Mouse (Mus musculus): Measurements from ENCODE around the gene Degs1. TPM values are rescaled to one million over a fixed set of nuclear protein-coding genes. Genes with fewer than 3 reads are reported as not detected.
A peak's percentile ranks its signal among the peaks of the same experiment; 100 is the strongest.
"Not testable (repeated sequence)": the region's sequence is repeated elsewhere in the genome, so short reads cannot be mapped to it uniquely, and the experiment has no call there.

Gene Degs1
- total RNA-seq (2021) = 10 to 100 TPM; 47.5 to 52.7 TPM
- long read RNA-seq, experiment 1, transcript Degs1-201 (3 exons, 2,048 nt) = major isoform, 110 of 119 reads
- long read RNA-seq, experiment 1, partial matches to known transcripts = 2 of 119 reads
- long read RNA-seq, experiment 1, other reads (novel, unspliced or antisense) = 5 of 119 reads
- long read RNA-seq, experiment 2, transcript Degs1-201 (3 exons, 2,048 nt) = major isoform, 110 of 121 reads
- long read RNA-seq, experiment 2, partial matches to known transcripts = 3 of 121 reads
- long read RNA-seq, experiment 2, other reads (novel, unspliced or antisense) = 6 of 121 reads

DNA sequence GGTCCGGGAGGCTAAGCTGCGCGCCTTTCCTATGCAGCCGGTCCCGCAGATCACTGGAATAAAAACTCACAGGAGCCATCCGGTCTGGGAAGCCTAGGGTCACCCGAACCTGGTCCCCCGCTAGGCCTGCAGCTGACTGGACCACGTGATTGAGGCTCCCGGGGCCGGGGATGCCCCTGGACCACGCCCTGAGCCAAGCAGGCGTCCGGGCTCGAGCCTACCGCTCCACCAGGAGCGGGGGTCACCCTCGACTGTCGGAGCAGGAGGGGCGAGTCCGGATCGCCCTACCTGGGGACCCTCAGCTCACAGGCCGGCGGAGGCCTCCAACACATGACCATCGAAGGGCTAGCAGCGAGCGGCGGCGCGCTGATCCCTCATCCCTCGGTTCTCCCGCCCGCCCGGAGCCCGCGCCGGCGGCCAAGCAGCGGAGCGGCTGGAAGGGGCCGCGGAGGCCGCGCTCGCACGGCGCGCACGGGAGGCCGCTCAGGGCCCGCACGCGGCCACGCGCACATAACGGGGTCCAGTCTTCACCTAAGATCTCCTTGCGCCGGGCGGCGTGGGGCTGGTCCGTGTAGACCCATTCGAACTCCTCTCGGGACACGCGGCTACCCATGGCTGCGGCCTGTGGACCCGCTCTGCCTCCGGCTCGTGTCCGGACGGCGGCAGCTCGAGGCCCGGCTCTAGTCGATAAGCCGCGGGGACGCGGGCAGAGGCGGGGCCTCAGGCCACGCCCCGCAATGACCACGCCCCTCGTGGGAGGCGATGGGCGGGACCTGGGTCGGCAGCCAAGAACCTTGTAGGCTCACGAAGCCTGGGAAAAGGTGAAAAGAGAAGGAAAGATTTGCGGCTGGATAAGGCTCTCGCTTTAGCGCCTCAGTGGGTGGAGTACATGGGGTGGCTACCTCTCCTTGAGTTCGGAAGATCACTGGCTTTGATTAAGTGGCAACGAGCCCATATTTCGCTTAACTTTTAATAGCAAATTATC lies at the start of gene Degs1:
Gene Degs1, minus strand, starts transcription at position 714 of the 985 bp plus-strand sequence.
- peak; percentile 87 to 94 for DNase-seq (ENCODE audit: low spot score in 2 of 2)

DNA sequence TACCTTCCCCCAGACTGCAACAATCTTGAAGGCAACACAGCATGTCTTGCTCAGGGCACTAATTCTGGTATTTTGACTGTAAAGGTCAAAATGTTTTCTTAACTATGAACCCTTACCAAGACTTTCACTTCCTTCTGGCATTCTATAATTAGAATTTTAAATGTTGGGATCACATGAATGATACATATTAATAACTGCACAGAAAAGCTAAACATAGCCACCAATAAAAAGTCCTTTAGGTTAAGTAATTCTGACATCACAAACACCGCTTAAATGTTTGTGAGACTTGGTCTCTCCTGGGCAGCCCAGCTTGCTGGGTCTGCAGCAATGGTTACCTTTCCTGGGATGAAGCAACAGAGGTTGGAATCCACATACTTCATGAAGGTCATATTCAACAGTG lies 43.3 kb upstream of the Degs1 start:
- no peak for DNase-seq (ENCODE audit: low spot score in 2 of 2)

DNA sequence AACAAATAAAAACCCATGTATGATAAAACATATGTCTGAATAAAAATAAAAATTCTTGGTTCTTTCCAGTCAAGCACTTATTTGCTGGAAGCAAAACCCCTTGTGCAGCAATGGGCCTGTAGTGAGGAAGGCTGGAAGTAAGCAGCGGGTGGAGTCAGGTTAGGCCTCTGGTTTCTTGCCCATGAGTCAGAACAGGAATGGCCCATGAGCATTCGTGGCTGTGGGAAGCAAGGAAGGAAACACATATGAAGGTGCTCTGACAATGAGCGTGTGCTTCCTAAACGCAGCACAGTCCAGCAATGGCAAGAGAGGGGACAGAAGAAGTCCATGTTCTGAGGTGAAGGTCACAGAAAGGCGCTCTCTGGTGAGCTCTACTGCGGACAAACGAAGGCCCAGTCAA lies 41.9 kb upstream of the Degs1 start:
- DNase-seq (ENCODE audit: low spot score in 2 of 2) = no peak

DNA sequence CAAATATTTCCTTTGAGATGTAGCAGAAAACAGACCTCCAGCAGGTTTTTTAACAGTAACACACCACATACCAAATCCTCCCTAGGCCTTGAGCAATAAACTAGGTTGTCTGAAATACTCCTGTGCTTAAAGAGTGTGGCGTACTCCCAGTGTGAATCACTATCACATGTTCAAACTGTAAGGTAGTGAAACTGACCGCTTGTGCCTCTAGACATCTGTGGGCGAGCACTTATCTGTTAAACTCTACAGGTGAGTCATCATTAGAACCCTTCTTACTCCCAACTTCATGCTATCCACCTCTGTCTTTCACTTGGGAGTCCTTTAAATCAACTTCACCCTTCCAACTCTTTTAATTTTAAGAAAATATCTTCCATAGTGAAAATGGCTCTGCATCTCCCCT lies 40.5 kb upstream of the Degs1 start:
- no peak for DNase-seq (ENCODE audit: low spot score in 2 of 2)

DNA sequence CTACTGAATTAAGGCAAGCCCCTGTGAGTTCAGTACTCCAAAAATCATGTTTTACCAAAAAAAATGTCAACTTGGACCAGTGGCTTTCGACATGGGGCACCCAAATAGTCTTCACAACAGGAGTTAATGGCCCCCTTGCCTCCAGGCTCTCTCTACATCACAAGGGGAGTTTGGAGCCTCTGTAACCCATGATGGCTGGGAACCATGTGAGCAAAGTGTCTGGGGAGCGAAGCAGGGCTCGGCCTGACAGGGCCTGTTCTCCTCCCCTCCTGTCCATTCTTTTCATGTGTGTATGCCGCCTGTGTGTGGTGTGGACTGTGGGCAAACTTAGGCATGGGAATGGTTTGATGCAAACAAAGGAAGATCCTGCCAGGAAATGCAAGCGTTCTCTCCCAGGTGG lies 31.6 kb upstream of the Degs1 start:
- DNase-seq (ENCODE audit: low spot score in 2 of 2) = no peak

DNA sequence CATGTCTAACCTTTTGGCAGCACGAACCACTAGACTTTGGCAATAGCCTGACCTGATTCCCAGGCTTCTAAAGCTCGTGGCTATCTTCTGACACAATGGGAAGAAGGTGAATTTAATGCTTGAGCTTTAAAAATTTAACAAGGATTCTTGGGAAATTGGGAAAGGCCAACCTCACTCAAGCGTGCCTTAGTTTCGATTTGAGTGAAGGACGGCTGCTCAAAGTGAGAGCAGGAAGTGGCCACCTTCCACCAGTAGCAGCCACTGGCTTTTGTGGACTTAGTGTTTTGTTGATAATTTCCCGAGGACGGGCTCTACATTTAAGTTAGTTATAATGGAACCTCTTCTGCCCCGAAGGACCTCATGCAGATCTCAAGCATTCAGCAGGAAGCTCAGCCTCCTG lies 30.6 kb upstream of the Degs1 start:
- no peak for DNase-seq (ENCODE audit: low spot score in 2 of 2)

DNA sequence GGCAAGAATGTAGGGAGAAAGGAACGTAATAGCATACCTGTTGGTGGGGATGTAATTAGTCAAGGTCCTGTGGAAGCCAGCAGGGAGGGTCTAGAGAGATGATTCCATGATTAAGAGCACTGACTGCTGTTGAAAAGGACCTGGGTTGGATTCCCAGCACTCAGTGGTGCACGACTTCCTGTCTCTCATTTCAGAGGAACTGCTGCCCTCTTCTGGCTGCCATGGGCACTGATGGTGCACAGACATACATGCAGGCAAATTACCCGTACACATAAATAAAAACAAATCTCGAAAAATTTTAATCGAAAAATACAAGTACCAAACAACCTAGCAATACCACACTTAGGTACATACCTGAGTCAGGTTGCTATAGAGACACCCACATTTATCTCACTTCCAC lies 28.8 kb upstream of the Degs1 start:
- no peak for DNase-seq (ENCODE audit: low spot score in 2 of 2)

DNA sequence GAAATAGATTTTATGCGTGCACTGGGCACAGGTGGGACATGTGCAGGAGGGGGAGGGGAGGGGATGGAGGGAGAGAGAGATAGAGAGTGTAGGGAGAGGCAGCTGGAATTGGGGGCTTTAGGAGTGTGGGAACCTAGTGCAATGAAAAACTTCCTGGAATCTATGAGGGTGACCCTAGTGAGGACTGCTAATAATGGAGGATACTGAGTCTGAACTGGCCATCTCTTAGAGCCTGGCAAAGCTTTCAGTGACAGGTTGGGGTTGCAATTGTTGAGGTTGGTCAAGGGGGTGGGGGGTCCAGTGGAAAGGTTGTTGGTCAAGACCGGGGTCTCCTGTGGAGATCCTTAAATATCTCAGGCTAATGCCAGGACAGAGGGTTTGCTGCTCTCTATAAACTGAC lies 27.7 kb upstream of the Degs1 start:
- no peak for DNase-seq (ENCODE audit: low spot score in 2 of 2)

DNA sequence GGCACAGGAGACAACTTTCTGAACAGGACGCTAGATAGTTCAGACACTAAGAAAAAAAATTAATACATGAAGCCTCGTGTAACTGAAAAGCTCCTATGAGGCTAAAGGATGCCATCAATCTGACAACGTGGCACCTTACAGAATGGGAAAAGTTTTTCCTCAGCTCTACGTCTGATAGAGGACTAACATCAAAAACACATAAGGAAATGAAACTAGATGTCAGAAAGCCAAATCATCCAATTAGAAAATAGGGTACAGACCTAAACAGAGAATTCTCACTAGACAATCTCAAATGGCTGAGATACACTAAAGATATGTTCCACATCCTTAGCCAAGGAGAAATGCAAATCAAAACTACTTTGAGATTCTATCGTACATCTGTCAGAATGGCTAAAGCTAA lies 26.8 kb upstream of the Degs1 start:
- DNase-seq (ENCODE audit: low spot score in 2 of 2) = no peak

GRCm38 (mm10) chr1:182302916-182303315 lies 20.3 kb upstream of the Degs1 start:
- DNase-seq (ENCODE audit: low spot score in 2 of 2) = no peak

DNA sequence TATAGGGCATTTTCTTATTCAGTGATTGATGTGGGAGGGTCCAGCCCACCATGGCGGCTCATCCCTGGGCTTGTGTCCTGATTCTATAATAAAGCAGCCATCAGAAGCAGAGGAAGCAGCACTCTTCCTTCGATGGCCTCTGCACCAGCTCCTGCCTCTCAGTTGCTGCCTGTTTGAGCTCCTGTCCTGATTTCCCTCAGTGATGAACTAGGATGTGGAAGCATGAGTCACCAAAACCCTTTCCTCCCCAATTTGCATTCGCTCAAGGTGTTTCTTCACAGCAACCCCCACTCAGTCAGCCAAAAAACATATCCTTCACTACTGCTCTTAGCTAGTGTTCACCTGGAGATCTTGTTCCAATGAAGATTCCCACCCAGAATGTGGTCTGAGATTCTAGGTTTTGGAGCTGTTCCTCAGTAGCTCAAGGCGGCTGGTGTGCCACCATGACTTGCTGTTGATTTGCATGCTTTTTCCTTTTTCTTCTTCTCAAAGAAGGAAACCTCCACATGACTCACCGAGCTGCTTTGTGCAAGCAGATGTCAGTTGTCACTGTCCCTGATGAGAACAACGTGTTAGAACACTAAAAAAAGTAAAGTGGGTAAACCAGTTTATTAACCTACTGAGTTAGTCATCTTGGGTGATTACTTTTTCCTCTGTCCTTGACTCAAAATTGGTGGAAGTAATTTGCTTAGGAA lies 19.7 kb upstream of the Degs1 start:
- DNase-seq (ENCODE audit: low spot score in 2 of 2) = no peak

DNA sequence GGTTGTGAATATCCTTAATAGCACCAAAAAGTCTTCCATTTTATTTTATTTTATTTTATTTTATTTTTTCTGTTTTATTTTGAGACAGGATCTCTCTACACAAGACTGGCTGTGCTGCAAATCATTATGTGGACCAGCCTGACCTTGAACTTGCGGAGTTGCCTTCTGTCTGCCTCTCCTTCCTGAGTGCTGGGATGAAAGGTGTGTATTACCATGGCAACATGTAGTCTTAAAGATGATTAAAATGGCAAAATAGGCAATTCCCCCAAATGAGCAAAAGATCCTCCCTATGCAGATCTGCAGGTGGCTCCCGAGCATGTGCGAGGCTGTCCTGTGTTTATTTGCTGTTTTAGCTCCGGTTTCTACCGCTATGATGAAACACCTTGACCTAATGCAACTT lies 15.2 kb upstream of the Degs1 start:
- no peak for DNase-seq (ENCODE audit: low spot score in 2 of 2)

DNA sequence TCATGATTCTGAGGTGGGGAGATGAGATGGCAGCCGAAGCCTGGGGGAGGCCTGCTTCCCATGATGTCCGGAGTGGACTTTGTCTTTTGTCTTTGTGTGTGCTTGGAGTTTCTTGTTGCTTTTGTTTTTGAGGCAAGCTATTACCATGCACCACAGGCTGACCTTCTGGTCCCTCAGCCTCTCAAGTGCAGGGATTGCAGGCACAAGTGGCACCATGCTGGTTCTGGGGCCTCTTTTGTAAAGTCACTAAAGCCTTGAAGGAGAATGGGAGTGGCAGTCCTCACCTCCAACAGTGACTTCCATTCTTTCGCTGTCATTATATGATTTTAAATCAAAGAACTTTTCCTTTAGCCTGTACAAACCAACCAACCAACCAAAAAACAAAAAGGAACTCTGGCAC lies 14.6 kb upstream of the Degs1 start:
- no peak for DNase-seq (ENCODE audit: low spot score in 2 of 2)

- no peak for DNase-seq (ENCODE audit: low spot score in 2 of 2)
Measured at GRCm38 (mm10) chr1:182296816-182297215, 14.2 kb upstream of the Degs1 start.

DNA sequence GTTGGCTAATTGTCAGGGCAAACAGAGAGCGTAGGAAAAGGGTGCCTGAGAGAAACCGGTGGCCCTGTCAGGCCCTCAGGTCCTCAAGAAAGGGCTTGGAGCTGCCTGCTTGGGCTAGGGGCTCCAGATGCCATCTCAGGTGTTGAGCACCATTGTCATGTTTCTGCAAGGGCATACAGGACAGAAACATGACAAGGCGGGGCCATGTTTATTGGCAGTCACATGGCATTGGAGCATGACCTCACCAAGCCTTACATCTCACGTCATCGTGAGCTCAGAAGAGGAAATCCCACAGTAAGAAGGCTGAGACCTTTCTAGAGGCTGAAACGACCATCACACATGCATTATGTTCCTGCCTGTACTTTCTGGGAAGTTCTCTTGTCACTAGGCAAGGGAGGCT lies 13.5 kb upstream of the Degs1 start:
- no peak for DNase-seq (ENCODE audit: low spot score in 2 of 2)

- no peak for DNase-seq (ENCODE audit: low spot score in 2 of 2)
Measured at GRCm38 (mm10) chr1:182292291-182292690, 9.7 kb upstream of the Degs1 start.

DNA sequence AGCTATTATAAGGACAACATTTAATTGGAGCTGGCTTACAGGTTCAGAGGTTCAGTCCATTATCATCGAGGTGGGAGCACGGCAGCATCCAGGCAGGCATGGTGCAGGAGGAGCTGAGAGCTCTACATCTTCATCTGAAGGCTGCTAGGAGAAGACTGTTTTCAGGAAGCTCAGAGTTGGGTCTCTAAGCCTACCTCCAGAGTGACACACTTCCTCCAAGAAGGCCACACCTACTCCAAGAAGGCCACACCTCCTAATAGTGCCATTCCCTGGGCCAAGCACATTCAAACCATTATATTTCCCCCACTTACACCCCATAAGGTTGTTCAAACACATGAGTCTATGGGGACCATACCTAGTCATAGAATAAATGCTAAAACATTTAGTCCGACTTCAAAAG lies 8.1 kb upstream of the Degs1 start:
- not testable (repeated sequence) for DNase-seq (ENCODE audit: low spot score in 2 of 2)

DNA sequence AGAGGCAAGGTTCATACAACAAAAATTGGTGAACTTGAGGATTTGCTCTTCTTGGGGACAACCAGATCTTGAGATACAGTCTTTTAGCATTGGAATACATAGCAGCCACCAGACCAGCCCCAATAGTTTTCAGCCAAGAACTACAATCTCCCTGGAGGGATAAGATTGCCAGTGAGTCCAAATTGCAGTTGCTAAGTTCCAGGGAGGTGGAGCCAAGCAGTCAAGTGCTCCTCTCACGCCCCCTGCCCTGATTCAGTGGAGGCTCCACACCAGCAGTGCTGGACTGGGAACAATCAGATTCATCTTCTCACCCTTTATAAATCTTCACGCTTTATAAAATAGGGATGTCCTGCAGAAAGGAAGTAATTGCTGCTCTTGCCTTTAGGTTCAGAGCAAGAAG lies 7.2 kb upstream of the Degs1 start:
- DNase-seq (ENCODE audit: low spot score in 2 of 2) = no peak

- no peak for DNase-seq (ENCODE audit: low spot score in 2 of 2)
Measured at GRCm38 (mm10) chr1:182288601-182289000, 6.0 kb upstream of the Degs1 start.

DNA sequence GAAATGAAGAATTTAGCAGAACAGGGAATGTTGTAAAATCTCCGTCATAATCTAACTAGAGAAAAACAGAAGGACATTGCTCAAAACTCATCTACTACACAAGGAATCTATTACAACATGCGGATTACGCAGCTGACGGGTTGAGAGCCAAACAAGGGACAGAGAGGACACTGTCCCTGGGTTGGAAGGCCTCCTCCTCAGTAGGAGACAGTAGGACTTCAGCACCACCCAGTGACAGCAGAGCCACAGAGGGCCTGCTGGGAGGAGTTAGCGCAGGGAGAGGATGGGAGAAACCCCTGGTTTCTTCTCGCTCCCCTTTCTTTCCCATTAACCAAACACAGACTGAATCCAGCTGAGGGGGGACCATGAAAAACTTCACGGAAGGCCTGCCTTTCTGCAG lies 5.2 kb upstream of the Degs1 start:
- DNase-seq (ENCODE audit: low spot score in 2 of 2) = no peak

GRCm38 (mm10) chr1:182284795-182285194 lies 2.2 kb upstream of the Degs1 start:
- DNase-seq (ENCODE audit: low spot score in 2 of 2) = no peak

DNA sequence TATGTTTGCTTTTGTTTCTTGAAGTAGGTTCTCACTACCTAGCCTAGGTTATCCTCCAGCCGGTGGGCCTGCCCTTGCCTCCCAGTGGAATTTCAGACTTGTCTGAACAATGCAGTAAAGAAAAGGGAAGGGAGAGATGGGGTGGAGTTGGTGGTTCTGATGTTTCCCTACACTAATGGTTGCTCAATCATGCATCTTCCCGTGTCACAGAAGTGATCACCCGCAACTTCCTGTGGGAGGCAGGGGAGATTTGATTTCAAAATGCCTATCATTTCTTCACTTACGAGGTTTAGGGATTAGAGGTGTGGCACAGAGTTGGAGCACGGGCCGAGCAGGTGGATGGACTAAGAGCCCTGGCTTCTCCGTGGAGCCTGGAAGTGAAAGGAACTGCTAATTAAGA lies 627 bp upstream of the Degs1 start:
- no peak for DNase-seq (ENCODE audit: low spot score in 2 of 2)
